Comparison of ENCODE assay signal across 19 mouse cellular contexts in the genomic region with DNA sequence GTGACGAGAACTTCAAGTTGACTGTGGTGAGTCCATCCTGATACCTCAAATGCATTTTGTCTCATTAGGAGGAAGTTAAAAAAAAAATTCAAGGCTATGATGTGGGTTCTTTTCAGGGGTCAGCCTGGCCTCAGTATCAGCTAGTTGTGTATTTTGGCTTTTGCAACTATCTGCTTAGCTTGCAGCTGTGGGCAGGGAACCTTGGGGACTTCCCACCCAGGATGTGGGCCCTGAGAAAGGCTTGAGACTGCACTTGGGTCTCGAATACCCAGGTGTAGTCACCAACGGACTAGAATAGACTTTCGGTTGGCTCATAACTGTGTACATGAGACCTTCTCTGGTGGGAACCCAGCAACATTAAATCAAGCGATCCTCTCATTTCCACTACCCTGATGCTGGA. TPM values are rescaled to one million over a fixed set of nuclear protein-coding genes. Genes with fewer than 3 reads are reported as not detected.
DNase-seq lines count a peak whose midpoint lies in the region; ATAC-seq and TF ChIP-seq lines count a peak whose summit lies in the region.
"Had no signal": no experiment of that assay in that cellular context is flagged by ENCODE, and none has a peak within 500 bp of the region (broad histone marks: within the 10 kb centered on the region; RNA-seq: fewer than 3 reads in every experiment).

No protein-coding gene starts in this region.

- H3K36me3 ChIP-seq in thymus, adult 2 months (ENCODE audit: control insufficient read depth, insufficient read depth, low read length): no peaks in the 10 kb centered on the region
- H3K36me3 ChIP-seq in small intestine, adult 2 months (ENCODE audit: control insufficient read depth, insufficient read depth, low read length): no peaks in the 10 kb centered on the region
- H3K36me3 ChIP-seq: heart, embryonic 13.5 days; neural tube, embryonic 13.5 days had no signal

- no peak for DNase-seq in thymus, adult 2 months
- DNase-seq in thymus, postnatal 36 days: no peak
- DNase-seq in cerebellum, adult 8-10 months: no peak
- no peak for DNase-seq in frontal cortex, postnatal 14 days (ENCODE audit: low spot score in 2 of 2)
- DNase-seq in urinary bladder, adult 18-20 months (ENCODE audit: low spot score in 2 of 2): no peak
- DNase-seq: cerebellum, postnatal 36 days; kidney, adult 2 months; kidney, postnatal 36 days; lung, postnatal 14 days had no signal

- no peak overlapping the region for H3K4me3 ChIP-seq in thymus, adult 2 months (ENCODE audit: control insufficient read depth, insufficient read depth, low read length)
- no peak overlapping the region for H3K4me3 ChIP-seq in small intestine, adult 2 months (ENCODE audit: low read depth, low read length)
- H3K4me3 ChIP-seq: heart, embryonic 13.5 days; neural tube, embryonic 13.5 days had no signal

- ATAC-seq in activated CD4-positive, CD25-positive, alpha-beta regulatory T cell, adult 4 months: peak; percentile 93
- ATAC-seq: forebrain, embryonic 14.5 days; hindbrain, postnatal 0 days had no signal

- WGBS in thymus, adult 2 months: 21% methylated on average over 5 of the region's 5 CpGs
- 83% methylated on average over 5 of the region's 5 CpGs for WGBS in small intestine, adult 2 months

- no peak for TF ChIP-seq CTCF in thymus, adult 2 months (IDR thresholded peaks at IDR 0.05; ENCODE audit: borderline replicate concordance, control insufficient read depth, extremely low read depth, insufficient read depth, low read length, poor library complexity)
- no peak for TF ChIP-seq CTCF in small intestine, adult 2 months (IDR thresholded peaks at IDR 0.05; ENCODE audit: extremely low read depth, insufficient read length, insufficient replicate concordance, low read depth, low read length)

- H3K27me3 ChIP-seq in thymus, adult 2 months (ENCODE audit: control insufficient read depth, insufficient read depth, low read length): no peaks in the 10 kb centered on the region
- no peaks in the 10 kb centered on the region for H3K27me3 ChIP-seq in small intestine, adult 2 months (ENCODE audit: control insufficient read depth, insufficient read depth, low read length)
- H3K27me3 ChIP-seq: neural tube, embryonic 13.5 days had no signal

- no peak for TF ChIP-seq POLR2A in thymus, adult 2 months (IDR thresholded peaks at IDR 0.05; ENCODE audit: control insufficient read depth, extremely low read depth, insufficient read depth, low read length, poor library complexity)
- TF ChIP-seq POLR2A in small intestine, adult 2 months (IDR thresholded peaks at IDR 0.05; ENCODE audit: low read depth, low read length): no peak

- H3K27ac ChIP-seq in thymus, adult 2 months (ENCODE audit: control insufficient read depth, insufficient read depth, low read length): peak overlapping the region; percentile 17; the same call in 1 of the 2 replicates
- peak overlapping the region; percentile 42 for H3K27ac ChIP-seq in small intestine, adult 2 months (ENCODE audit: insufficient read depth, low read depth, low read length)
- H3K27ac ChIP-seq: heart, embryonic 13.5 days; hindbrain, postnatal 0 days; neural tube, embryonic 13.5 days had no signal

- H3K4me1 ChIP-seq in thymus, adult 2 months (replicated peaks; ENCODE audit: control insufficient read depth, insufficient read depth, low read length): peaks cover 22% of the 10 kb centered on the region
- peaks cover 8% of the 10 kb centered on the region; the same call in 1 of the 2 replicates for H3K4me1 ChIP-seq in small intestine, adult 2 months (ENCODE audit: control insufficient read depth, insufficient read depth, insufficient read length, low read length)
- H3K4me1 ChIP-seq: neural tube, embryonic 13.5 days had no signal

RNA-seq across cellular contexts. Expression of a gene that starts 33.4 kb away (rescaled TPM):
- polyA plus RNA-seq in thymus, adult 2 months (2012; rRNA removed): 161 and 179 TPM in 2 replicates
- 10 to 100 TPM; 62.7 to 83.6 TPM for polyA plus RNA-seq in activated CD4-positive, CD25-positive, alpha-beta regulatory T cell, adult 4 months (2017; shearing (Covaris generic))
- 565 and 678 TPM in 2 replicates for polyA plus RNA-seq in small intestine, adult 2 months (2012; rRNA removed)

RNA-seq across cellular contexts. Expression of a gene that starts 38.9 kb away (rescaled TPM):
- 0.38 and 0.43 TPM in 2 replicates for polyA plus RNA-seq in thymus, adult 2 months (2012; rRNA removed)
- polyA plus RNA-seq in activated CD4-positive, CD25-positive, alpha-beta regulatory T cell, adult 4 months (2017; shearing (Covaris generic)): not detected
- not detected in 2 replicates for polyA plus RNA-seq in small intestine, adult 2 months (2012; rRNA removed)
- polyA plus RNA-seq: forebrain, embryonic 14.5 days; heart, embryonic 13.5 days; hindbrain, postnatal 0 days; kidney, adult 2 months; liver, embryonic 16.5 days; midbrain, postnatal 0 days; neural tube, embryonic 13.5 days; stomach, embryonic 16.5 days; urinary bladder, adult 2 months had no signal
